Mouse (Mus musculus): ENCODE measurements around the gene Ppp2r5a.

GRCm38 (mm10) chr1:191447391-191448016 is 44.4 kb upstream of the Ppp2r5a start:
- no peak for TF ChIP-seq POLR2A (IDR thresholded peaks at IDR 0.05; ENCODE audit: borderline replicate concordance, extremely low read depth, low read depth, low read length)
- no peak for TF ChIP-seq CTCF (IDR thresholded peaks at IDR 0.05; ENCODE audit: insufficient read depth, low read length)
